Mouse (Mus musculus): ENCODE data around the gene F13a1.

DNA sequence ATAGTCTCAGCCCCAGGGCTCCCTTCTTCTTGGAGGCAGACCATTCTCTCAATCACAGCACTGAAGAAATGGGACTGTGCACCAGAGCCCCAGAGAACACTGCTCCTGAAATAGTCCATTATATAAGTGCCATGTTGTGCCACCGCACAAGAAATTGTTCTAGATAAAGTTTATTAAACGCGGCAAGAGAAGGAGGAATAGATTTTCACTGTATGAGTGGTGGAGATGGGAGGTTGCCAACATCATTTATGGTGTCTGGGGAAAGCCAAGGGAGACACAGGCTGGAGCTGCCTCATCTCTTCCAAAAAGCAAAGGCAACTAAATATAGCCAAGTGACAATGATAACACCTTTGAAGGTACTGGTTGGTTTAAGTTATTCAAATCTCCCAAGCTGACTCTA is 156.3 kb downstream of the F13a1 start:
- TF ChIP-seq CTCF (IDR thresholded peaks at IDR 0.05; ENCODE audit: control insufficient read depth, insufficient read depth, low read length) (no peak), POLR2A (IDR thresholded peaks at IDR 0.05; ENCODE audit: borderline replicate concordance, control insufficient read depth, low read depth, low read length) (no peak)
